Comparison of ENCODE assay signal across 21 mouse cellular contexts in genomic region chr10:63165752-63166412, GRCm38 (mm10). TPM values are rescaled to one million over a fixed set of nuclear protein-coding genes. Genes with fewer than 3 reads are reported as not detected.
A peak's percentile ranks its signal among the peaks of the same experiment; 100 is the strongest.
DNase-seq lines count a peak whose midpoint lies in the region; ATAC-seq and TF ChIP-seq lines count a peak whose summit lies in the region.
"Had no signal": no experiment of that assay in that cellular context is flagged by ENCODE, and none has a peak within 500 bp of the region (broad histone marks: within the 10 kb centered on the region; RNA-seq: fewer than 3 reads in every experiment).

No protein-coding gene starts in this region.

- TF ChIP-seq EP300 in liver, embryonic 14.5 days (IDR thresholded peaks at IDR 0.05; ENCODE audit: low read depth) = no peak

- no peak for TF ChIP-seq CTCF in liver, embryonic 14.5 days (IDR thresholded peaks at IDR 0.05; ENCODE audit: low read depth)

- 49% methylated on average over 16 of the region's 16 CpGs for WGBS in liver, embryonic 11.5 days
- 26% methylated on average over 16 of the region's 16 CpGs for WGBS in liver, embryonic 14.5 days (ENCODE audit: insufficient replicate concordance)

- H3K4me3 ChIP-seq in liver, embryonic 11.5 days (ENCODE audit: low read depth, low read length) = no peak overlapping the region
- peak overlapping the region; percentile 6 to 17; a peak in 2 of 4 replicates for H3K4me3 ChIP-seq in liver, embryonic 14.5 days (ENCODE audit: insufficient read depth in 1 of 2, low read depth in 2 of 2, low read length in 2 of 2)
- H3K4me3 ChIP-seq: forebrain, embryonic 13.5 days; heart, embryonic 12.5 days; hindbrain, embryonic 15.5 days; limb, embryonic 15.5 days; midbrain, embryonic 10.5 days had no signal

- no peak for DNase-seq in liver, embryonic 11.5 days (ENCODE audit: low spot score)
- no peak for DNase-seq in liver
- peak; percentile 42 for DNase-seq in c-Kit-positive CD71-positive TER-119-negative erythroid progenitor cells, embryonic 14.5 days (ENCODE audit: low read depth)
- peak in 2 of 3 experiments; percentile 20 to 22 for DNase-seq in liver, embryonic 14.5 days (ENCODE audit: low read depth in 3 of 3, low spot score in 3 of 3)
- DNase-seq in naive thymus-derived CD4-positive, alpha-beta T cell, adult 2 months (ENCODE audit: low read depth) = peak; percentile 20
- DNase-seq in kidney, adult 9 months = no peak
- no peak for DNase-seq in cerebellum, postnatal 25 days
- no peak for DNase-seq in yolk sac, embryonic 10.5 days (ENCODE audit: low spot score)
- DNase-seq: adrenal gland, postnatal 14 days; cerebellum, adult 9-11 months; gastrocnemius, postnatal 36 days; kidney, adult 18-20 months; kidney, postnatal 25 days; lung, postnatal 10 days; retina, postnatal 1 day; thymus, adult 18-20 months had no signal

- H3K4me2 ChIP-seq in liver, embryonic 11.5 days = peak overlapping the region; percentile 36
- peak overlapping the region; percentile 43 for H3K4me2 ChIP-seq in liver, embryonic 14.5 days (ENCODE audit: low read depth)
- H3K4me2 ChIP-seq: forebrain, embryonic 13.5 days; heart, embryonic 12.5 days; hindbrain, embryonic 15.5 days; limb, embryonic 15.5 days had no signal

- no peak overlapping the region for H3K9ac ChIP-seq in liver, embryonic 11.5 days (ENCODE audit: low read depth, low read length)
- no peak overlapping the region for H3K9ac ChIP-seq in liver, embryonic 14.5 days (replicated peaks)
- H3K9ac ChIP-seq: forebrain, embryonic 13.5 days; heart, embryonic 12.5 days; hindbrain, embryonic 15.5 days; limb, embryonic 15.5 days had no signal

- no peaks in the 10 kb centered on the region for H3K27me3 ChIP-seq in liver, embryonic 11.5 days (replicated peaks; ENCODE audit: control insufficient read depth, insufficient read depth, low read length)
- H3K27me3 ChIP-seq in liver, embryonic 14.5 days (ENCODE audit: control insufficient read depth, insufficient read depth, low read length) = no peaks in the 10 kb centered on the region
- H3K27me3 ChIP-seq: forebrain, embryonic 13.5 days; heart, embryonic 12.5 days; hindbrain, embryonic 15.5 days; limb, embryonic 15.5 days had no signal

- no peaks in the 10 kb centered on the region for H3K9me3 ChIP-seq in liver, embryonic 11.5 days (ENCODE audit: control insufficient read depth, low read length)
- H3K9me3 ChIP-seq in liver, embryonic 14.5 days (ENCODE audit: control insufficient read depth, low read length) = no peaks in the 10 kb centered on the region
- H3K9me3 ChIP-seq: forebrain, embryonic 13.5 days; heart, embryonic 12.5 days; hindbrain, embryonic 15.5 days; limb, embryonic 15.5 days; midbrain, embryonic 10.5 days had no signal

- peaks cover 3% of the 10 kb centered on the region for H3K4me1 ChIP-seq in liver, embryonic 11.5 days (replicated peaks; ENCODE audit: control insufficient read depth, insufficient read depth, low read length)
- H3K4me1 ChIP-seq in liver, embryonic 14.5 days (replicated peaks; ENCODE audit: control insufficient read depth in 2 of 2, insufficient read depth in 2 of 2, low read length in 1 of 2) = peaks cover 14 to 19% of the 10 kb centered on the region in 2 experiments
- H3K4me1 ChIP-seq: forebrain, embryonic 13.5 days; hindbrain, embryonic 15.5 days; limb, embryonic 15.5 days had no signal

- no peak overlapping the region for H3K27ac ChIP-seq in liver, embryonic 11.5 days (ENCODE audit: low read depth, low read length)
- no peak overlapping the region for H3K27ac ChIP-seq in liver, embryonic 14.5 days
- H3K27ac ChIP-seq: forebrain, embryonic 13.5 days; hindbrain, embryonic 15.5 days; limb, embryonic 15.5 days; midbrain, embryonic 10.5 days had no signal

- no peak; the same call in 1 of the 2 replicates for ATAC-seq in liver, embryonic 11.5 days (replicated peaks; ENCODE audit: low FRiP score)
- ATAC-seq in liver, embryonic 14.5 days (ENCODE audit: insufficient read depth) = no peak
- ATAC-seq: forebrain, embryonic 13.5 days had no signal

- no peaks in the 10 kb centered on the region for H3K36me3 ChIP-seq in liver, embryonic 11.5 days (ENCODE audit: control insufficient read depth, insufficient read depth, low read length)
- no peaks in the 10 kb centered on the region for H3K36me3 ChIP-seq in liver, embryonic 14.5 days (replicated peaks; ENCODE audit: control insufficient read depth, insufficient read depth, low read depth)
- H3K36me3 ChIP-seq: heart, embryonic 12.5 days; hindbrain, embryonic 15.5 days; limb, embryonic 15.5 days; midbrain, embryonic 10.5 days had no signal

RNA-seq across cellular contexts. Expression of gene Mypn, which starts 37.9 kb away (rescaled TPM):
- polyA plus RNA-seq in liver, embryonic 11.5 days (2014; fragmentation: Nextera tagmentation; extraction: Ambion mirVana) = 0.16 and 0.30 TPM in 2 replicates
- polyA plus RNA-seq in liver, embryonic 14.5 days (2012; rRNA removed) = 0.02 and 0.03 TPM in 2 replicates
- 0.05 and 0.13 TPM in 2 replicates for polyA plus RNA-seq in liver, embryonic 14.5 days (2014; fragmentation: Nextera tagmentation; extraction: Ambion mirVana)
- polyA plus RNA-seq: forebrain, embryonic 13.5 days had no signal

Comparison
In these comparisons a context has a peak if more than half of its experiments do, and no peak if none do; other contexts are left out.
1. DNase-seq: peak in c-Kit-positive CD71-positive TER-119-negative erythroid progenitor cells, embryonic 14.5 days (single experiment), liver, embryonic 14.5 days (2 of 3) and naive thymus-derived CD4-positive, alpha-beta T cell, adult 2 months (single experiment); none in liver, embryonic 11.5 days (single experiment), liver (single experiment), kidney, adult 9 months (single experiment), cerebellum, postnatal 25 days (0 of 2) and yolk sac, embryonic 10.5 days (single experiment).